Mouse (Mus musculus) intestine, postnatal 0 days (tissue): ENCODE measurements around the gene Bahd1. TPM values are rescaled to one million over a fixed set of nuclear protein-coding genes. Genes with fewer than 3 reads are reported as not detected.

Experiments used
- ATAC-seq: fragments of 200-750 bp; cut with Nextera tagmentation; 2 replicates; pipeline ENCODE4 v1.8.0; 2017; ENCODE audit warnings: mild to moderate bottlenecking, moderate TSS enrichment, moderate library complexity
- H3K27ac ChIP-seq: fragments of 300-500 bp; sonication (generic); 2 replicates; pipeline ENCODE4 v1.5.1; 2014; ENCODE audit warnings: mild to moderate bottlenecking, low read depth, low read length, moderate library complexity
- H3K27me3 ChIP-seq: fragments of 300-500 bp; sonication (generic); replicated peaks from 2 replicates; pipeline ENCODE4 v1.6.1; 2014; ENCODE audit warnings: low read length, mixed read lengths; ENCODE audit not compliant: control insufficient read depth, insufficient read depth
- H3K36me3 ChIP-seq: fragments of 300-500 bp; sonication (generic); 2 replicates; pipeline ENCODE4 v1.6.1; 2014; ENCODE audit warnings: mild to moderate bottlenecking, moderate library complexity; ENCODE audit not compliant: control insufficient read depth, insufficient read depth
- H3K4me1 ChIP-seq: fragments of 300-500 bp; sonication (generic); replicated peaks from 2 replicates; pipeline ENCODE4 v1.6.1; 2014; ENCODE audit warnings: antibody characterized with exemption, low read length, mixed read lengths; ENCODE audit not compliant: control insufficient read depth, insufficient read depth
- H3K4me2 ChIP-seq: fragments of 300-500 bp; sonication (generic); replicated peaks from 2 replicates; pipeline ENCODE4 v1.6.1; 2014; ENCODE audit warnings: low read depth, mild to moderate bottlenecking, moderate library complexity
- H3K4me3 ChIP-seq: fragments of 300-500 bp; sonication (generic); 2 replicates; pipeline ENCODE4 v1.5.1; 2014; ENCODE audit warnings: low read depth, low read length
- H3K9ac ChIP-seq: fragments of 300-500 bp; sonication (generic); 2 replicates; pipeline ENCODE4 v1.6.1; 2014; ENCODE audit warnings: mild to moderate bottlenecking, low read depth, low read length
- H3K9me3 ChIP-seq: fragments of 300-500 bp; sonication (generic); 2 replicates; pipeline ENCODE4 v1.6.1; 2016; ENCODE audit warnings: mixed run types; ENCODE audit not compliant: control insufficient read depth
- CTCF ChIP-seq: sonication (generic); IDR thresholded peaks from 2 replicates; pipeline ENCODE4 v1.5.1; 2016; ENCODE audit warnings: low read depth, mild to moderate bottlenecking, control low read depth, antibody characterized with exemption, moderate library complexity
- WGBS: fragments of 180-500 bp; shearing (Covaris S2); extraction: QIAGEN DNeasy Blood & Tissue Kit; methylation state at CpG from one replicate; pipeline ENCODE4 v1.1.7; 2014; 5-methylcytosine and 5-hydroxymethylcytosine counted together
- polyA plus RNA-seq: library from polyadenylated mRNA; unstranded; fragments of >200 nt; fragmentation: Nextera tagmentation; extraction: Ambion mirVana; gene quantifications from 2 replicates; pipeline ENCODE4 v1.2.1, GENCODE M21; 2015

Bahd1 gene
- polyA plus RNA-seq, 1 experiment from 2014 or later: 6.1 TPM

DNA sequence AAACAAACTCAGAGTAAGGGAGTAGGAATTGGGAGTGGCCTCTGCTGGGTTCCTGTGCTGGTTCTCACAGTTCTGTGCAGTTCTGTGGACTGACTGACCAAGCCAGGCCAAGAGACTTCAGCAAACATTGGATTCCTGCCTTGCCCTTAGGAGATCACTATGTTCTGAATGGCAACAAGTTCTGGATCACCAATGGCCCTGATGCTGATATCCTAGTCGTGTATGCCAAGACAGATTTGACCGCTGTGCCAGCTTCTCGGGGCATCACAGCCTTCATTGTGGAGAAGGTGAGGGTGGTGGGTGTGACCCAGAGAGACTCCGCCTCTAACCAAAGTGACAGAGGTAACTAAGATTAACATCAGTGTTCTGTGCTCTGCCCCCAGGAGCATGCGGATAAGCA is 27.2 kb upstream of the Bahd1 start:
- ATAC-seq: no peak
- Histone ChIP-seq H3K36me3 (peaks cover 9% of the 10 kb centered on the region; the same call in 1 of the 2 replicates), H3K9ac (no peak overlapping the region), H3K4me1 (no peaks in the 10 kb centered on the region), H3K27me3 (no peaks in the 10 kb centered on the region), H3K9me3 (no peaks in the 10 kb centered on the region), H3K4me3 (no peak overlapping the region), H3K27ac (no peak overlapping the region), H3K4me2 (no peak overlapping the region)
- no peak for TF ChIP-seq CTCF
- 89% methylated on average over 5 of the region's 5 CpGs for WGBS

DNA sequence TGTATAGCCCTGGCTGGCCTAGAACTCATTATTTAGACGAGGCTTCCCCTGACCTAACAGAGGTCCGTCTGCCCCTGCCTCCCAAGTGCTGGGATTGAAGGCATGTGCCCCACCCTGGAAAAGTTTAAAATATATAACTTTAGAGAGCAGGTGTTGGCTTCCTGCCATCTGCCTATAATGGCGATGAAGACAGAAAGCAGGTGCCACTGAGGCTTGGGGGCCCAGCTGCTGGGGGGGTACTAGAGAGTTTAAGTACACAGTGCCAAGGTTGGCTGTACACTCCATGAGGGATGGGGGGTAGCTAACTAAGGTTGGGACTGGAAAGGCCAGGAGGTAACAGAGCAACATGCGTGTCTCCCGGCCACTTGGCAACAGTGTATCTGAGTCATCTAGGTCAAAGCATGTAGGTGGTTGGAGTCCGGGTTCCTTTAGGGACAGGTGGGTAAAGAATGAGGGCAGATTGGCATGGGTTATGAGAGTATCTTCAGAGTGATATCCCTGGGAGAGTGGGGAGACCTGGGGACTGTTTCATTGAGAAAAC is 26.2 kb upstream of the Bahd1 start:
- Histone ChIP-seq H3K27me3 (no peaks in the 10 kb centered on the region), H3K4me1 (no peaks in the 10 kb centered on the region), H3K9ac (no peak overlapping the region), H3K9me3 (no peaks in the 10 kb centered on the region), H3K4me2 (no peak overlapping the region), H3K4me3 (no peak overlapping the region), H3K36me3 (peaks cover 9% of the 10 kb centered on the region; the same call in 1 of the 2 replicates), H3K27ac (no peak overlapping the region)
- TF ChIP-seq CTCF: no peak
- peak; percentile 13; the same call in 1 of the 2 replicates for ATAC-seq
- WGBS: 60% methylated on average over 6 of the region's 6 CpGs

DNA sequence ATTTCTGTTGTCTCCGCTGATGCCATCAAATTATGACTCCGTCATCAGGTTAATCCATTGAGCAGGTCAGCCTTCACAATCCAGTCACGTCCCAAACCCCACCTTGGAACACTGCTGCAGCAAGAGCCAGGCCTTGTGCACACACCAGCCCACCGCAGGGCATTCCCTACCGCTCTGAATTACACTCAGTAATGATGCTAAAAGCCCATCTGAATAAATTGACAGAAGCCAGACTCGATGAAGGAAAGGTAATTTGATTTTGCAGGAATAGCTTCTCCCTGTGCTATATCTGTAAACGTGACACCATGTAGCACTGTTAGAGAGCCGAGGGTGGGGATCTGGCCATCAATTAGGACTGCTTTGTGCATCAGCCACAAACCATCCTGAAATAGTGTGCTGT is 24.9 kb upstream of the Bahd1 start:
- Histone ChIP-seq H3K9ac (no peak overlapping the region), H3K36me3 (peaks cover 9% of the 10 kb centered on the region; the same call in 1 of the 2 replicates), H3K4me1 (no peaks in the 10 kb centered on the region), H3K4me2 (no peak overlapping the region), H3K27ac (no peak overlapping the region), H3K9me3 (no peaks in the 10 kb centered on the region), H3K4me3 (no peak overlapping the region), H3K27me3 (no peaks in the 10 kb centered on the region)
- TF ChIP-seq CTCF: no peak
- 92% methylated on average over 8 of the region's 8 CpGs for WGBS
- no peak for ATAC-seq

DNA sequence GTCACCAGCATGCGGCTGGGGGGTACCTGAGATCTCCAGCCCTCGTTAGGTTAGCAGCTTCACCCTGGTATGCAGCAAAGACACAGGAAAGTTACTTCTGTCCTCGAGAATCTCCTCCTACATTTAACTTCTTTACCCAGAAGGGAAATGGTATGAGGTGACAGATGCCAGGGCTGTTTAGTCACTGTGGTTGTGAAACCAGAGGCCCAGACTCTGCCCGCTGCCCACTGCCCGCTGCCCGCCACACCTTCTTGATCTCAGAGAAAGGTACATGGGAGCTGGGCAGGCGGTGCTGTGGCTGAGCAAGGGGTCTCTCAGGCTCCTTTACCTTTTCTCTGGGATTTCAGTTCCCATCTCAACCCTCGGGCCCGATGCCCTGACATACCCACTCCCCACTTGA is 23.7 kb upstream of the Bahd1 start:
- ATAC-seq: no peak
- 93% methylated on average over 9 of the region's 9 CpGs for WGBS
- H3K4me1 ChIP-seq: no peaks in the 10 kb centered on the region

DNA sequence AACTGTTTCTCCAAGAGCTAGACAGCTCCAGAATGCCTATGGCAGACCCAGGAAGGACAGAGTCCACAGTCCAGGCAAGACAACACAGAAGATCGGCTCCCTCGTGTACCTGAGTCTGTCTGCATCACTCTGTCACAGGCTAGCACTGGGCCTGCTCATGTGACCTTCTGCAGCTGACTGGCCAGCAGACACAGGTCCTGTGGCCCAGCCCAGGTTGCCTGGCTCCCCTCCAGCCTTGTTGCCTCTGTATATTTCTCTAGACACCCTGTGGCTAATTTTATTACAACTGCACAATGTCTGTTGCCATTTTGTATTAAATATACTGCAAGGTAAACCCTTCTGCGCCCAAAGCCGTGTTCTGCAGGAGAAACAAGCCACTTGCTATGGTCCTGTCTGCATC is 19.2 kb upstream of the Bahd1 start:
- no peak for ATAC-seq
- Histone ChIP-seq H3K9ac (no peak overlapping the region), H3K4me1 (no peaks in the 10 kb centered on the region), H3K4me3 (no peak overlapping the region), H3K36me3 (no peaks in the 10 kb centered on the region; the same call in 1 of the 2 replicates), H3K27ac (no peak overlapping the region), H3K4me2 (no peak overlapping the region), H3K9me3 (no peaks in the 10 kb centered on the region), H3K27me3 (peaks cover 5% of the 10 kb centered on the region; the same call in 1 of the 2 replicates)
- whole genome bisulfite sequencing: 63% methylated on average over 4 of the region's 4 CpGs
- TF ChIP-seq CTCF: no peak

More for the DNA sequence above, 23.7 kb upstream of the Bahd1 start:
- Histone ChIP-seq H3K4me2 (no peak overlapping the region), H3K4me3 (no peak overlapping the region), H3K9me3 (no peaks in the 10 kb centered on the region), H3K27ac (no peak overlapping the region), H3K36me3 (peaks cover 9% of the 10 kb centered on the region; the same call in 1 of the 2 replicates), H3K9ac (no peak overlapping the region), H3K27me3 (no peaks in the 10 kb centered on the region)
- no peak for TF ChIP-seq CTCF

DNA sequence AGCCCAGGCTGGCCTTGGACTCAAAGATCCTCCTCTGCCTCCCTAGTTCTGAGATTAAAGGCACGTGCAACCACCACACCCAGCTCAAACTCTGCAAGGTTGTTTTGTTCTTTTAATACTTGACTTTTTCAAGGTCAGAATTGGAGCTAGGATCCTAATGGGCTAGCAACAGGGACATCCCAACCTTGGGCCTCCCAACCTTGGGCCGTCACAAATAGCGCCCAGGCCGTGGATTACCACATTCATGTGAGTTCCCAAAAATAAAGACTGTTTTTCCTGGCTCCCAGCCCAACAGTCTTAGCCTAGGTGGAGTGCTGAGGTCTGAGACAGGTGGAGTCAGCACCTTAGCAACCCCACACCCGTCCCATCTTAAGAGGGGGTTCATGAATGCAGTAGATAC is 18.2 kb upstream of the Bahd1 start:
- no peak overlapping the region for H3K27ac ChIP-seq
- no peak overlapping the region for H3K9ac ChIP-seq
- 78% methylated on average over 5 of the region's 5 CpGs for WGBS
- H3K4me1 ChIP-seq: no peaks in the 10 kb centered on the region
- no peaks in the 10 kb centered on the region; the same call in 1 of the 2 replicates for H3K36me3 ChIP-seq
- H3K9me3 ChIP-seq: no peaks in the 10 kb centered on the region
- no peak overlapping the region for H3K4me2 ChIP-seq
- no peak overlapping the region for H3K4me3 ChIP-seq
- ATAC-seq: no peak
- H3K27me3 ChIP-seq: peaks cover 5% of the 10 kb centered on the region; the same call in 1 of the 2 replicates
- TF ChIP-seq CTCF: no peak
